Mouse (Mus musculus) layer of hippocampus, adult 11-12 months (tissue): ENCODE results near the gene Mindy4.

Experiments used
- DNase-seq: peaks from one replicate; pipeline ENCODE4 v3.0.0; 2022; ENCODE audit warnings: low spot score

Gene Mindy4

DNA sequence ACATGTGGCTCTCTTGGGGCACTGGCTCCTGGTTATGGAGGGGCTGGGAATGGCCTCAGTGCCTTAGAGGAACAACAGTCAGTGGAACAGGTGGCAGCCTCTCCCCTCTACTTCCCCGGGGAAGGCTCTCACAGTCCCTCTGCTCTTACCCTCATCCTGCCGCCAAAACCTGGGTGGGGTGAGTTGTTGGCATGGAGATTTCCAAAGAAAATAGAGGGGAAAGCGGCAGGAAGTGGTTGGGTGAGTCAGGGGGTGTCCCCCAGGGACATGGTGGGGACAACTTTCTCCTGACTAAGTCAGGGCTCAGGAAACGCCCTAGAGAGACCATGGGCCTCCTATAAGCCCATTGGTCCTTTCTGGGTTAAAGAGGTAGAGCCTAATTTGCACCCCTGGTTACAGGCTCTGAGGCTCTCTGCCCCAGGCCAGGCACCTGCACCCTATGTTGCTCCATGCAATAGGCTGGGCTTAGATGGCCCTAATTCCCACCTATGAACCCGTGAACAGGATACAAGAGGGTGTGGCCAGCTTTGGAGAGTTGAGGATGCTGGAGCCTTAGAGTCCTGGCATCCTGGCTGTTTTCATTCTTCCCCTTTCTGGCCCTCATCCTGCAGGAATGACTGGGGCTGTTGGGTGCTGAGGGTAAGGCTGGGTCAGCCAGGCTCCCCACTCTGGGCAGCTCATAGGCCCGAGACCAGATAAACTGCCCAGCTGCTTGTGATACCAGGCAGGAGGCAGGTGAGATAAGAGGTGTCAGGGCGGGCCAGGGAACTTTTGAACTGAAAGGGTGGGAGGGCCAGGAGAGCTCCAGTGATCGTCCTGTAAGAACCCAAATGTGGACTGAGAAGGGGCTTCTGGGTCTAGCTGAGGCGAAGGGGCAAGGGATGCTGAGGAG, 136.0 kb downstream of the Mindy4 start:
- DNase-seq, result no peak

DNA sequence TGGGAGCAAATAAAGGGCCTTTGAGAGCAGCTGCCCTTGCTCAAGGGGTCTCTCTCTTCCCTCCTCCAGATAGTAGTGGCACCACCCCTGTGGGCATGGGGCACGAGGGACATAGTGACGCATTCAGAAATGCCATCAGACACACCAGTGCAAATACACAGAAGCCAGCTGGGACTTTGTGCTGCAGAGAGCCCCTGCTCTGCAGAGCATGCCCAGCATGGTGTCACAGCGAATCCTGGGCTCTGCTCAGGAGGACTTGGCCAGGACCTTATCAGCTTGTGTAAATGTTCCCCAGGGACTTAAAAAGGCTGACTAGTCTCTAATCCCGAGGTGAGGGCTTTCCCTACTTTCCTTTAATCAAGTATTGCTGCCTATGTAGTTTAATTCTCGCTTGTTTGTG, 138.5 kb downstream of the Mindy4 start:
- no peak for DNase-seq

DNA sequence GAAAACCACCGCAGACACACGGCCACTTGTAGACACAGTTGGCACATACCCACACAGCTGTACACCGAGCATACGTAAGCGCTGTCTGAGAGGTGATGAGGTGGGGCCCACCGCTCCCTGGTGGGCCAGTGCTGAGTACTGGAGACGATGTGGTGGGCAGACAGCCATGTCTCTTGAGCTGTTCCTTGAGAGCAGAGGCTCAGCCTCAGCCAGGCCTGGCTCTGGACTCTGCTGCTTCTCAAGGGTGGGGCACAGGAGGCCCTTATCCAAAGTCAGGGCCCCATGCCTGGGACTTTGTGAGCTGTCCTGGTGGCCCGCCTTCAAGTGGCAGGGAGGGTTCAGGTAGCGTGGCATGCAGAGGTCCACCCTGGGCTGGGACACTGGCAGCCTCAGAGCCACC, 139.1 kb downstream of the Mindy4 start:
- no peak for DNase-seq

DNA sequence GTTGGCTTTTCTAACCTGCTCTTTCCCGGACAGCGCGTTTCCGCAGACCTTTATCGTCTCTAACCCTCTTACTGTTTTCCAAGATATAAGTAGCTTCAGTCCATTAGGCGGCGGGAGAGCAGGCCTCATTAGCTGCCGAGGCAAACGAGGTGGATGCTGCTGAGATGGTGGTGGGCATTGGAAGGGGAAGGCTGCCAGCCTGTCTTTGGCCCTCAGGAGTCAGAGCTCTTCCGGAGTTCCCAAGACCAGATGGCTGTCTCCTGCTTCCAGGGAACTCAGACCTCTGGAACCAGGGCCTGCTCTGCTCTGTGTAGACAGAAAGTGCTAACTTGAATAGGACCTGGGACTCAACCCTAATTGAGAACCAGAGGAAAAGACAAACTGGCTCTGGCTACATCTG, 140.3 kb downstream of the Mindy4 start:
- DNase-seq, result no peak

DNA sequence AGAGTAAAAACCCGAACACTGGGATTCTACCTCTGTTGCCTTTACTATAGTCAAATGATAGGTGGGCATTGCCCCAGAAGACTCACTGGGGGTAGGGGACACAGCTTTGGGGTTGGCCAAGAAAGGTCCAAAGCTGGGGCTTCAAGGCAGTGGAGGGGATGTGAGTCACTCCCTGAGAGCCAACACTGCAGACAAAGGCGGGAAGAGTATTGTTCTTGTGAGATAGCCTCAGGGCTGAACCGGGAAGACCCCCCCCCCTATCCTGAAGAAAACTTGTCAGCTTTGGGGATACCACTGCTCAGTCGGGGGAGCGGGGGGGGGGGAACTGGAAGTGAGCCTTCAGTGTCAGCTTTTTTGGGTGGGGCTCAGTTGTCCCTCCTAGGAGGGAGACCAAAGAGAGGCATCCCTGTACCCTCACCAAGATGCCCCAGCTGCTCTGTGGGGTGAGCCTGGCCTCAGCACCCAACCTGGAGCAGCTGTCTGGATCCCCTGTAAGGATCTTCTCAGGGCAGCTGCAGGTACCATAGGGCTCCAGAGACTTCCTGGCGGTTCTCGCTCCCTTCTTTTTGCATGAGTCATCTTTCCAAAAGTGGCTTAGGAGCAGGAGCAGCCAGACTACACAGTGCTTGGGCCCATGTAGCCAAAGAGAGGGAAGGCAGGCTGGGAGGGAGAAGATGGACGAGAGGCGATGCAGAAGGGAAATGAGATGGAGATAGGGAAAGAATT, 141.3 kb downstream of the Mindy4 start:
- no peak for DNase-seq

DNA sequence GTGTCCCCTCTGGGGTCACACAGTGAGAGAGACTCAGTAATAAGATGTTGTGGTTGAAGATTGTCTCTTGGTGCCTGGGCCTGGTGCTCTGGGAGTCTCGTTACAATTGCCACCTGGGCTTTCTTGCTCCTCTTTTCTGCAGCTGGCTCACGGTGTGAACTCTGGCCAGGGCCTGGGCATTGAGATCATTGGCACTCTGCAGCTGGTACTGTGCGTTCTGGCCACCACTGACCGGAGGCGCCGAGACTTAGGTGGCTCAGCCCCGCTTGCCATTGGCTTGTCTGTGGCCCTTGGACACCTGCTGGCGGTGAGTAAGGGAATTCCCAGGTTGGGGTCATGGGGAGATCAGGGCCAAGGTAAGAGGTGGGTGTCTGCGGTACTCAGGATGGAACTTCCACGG, 142.1 kb downstream of the Mindy4 start:
- DNase-seq, result no peak

DNA sequence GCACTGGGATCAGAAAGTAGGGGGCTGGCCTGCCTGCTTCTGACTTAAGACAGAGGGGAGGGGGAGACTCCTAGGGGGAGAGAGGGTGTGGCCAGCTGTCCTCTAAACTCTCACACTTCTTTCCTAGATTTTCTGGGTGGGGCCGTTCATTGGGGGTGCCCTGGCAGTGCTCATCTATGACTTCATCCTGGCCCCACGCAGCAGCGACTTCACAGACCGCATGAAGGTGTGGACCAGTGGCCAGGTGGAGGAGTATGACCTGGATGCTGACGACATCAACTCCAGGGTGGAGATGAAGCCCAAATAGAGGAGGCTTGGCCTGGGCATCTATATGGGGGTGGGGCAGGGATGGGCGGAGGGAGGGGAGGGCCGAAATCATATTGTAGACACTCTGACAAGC, 143.3 kb downstream of the Mindy4 start:
- no peak for DNase-seq

DNA sequence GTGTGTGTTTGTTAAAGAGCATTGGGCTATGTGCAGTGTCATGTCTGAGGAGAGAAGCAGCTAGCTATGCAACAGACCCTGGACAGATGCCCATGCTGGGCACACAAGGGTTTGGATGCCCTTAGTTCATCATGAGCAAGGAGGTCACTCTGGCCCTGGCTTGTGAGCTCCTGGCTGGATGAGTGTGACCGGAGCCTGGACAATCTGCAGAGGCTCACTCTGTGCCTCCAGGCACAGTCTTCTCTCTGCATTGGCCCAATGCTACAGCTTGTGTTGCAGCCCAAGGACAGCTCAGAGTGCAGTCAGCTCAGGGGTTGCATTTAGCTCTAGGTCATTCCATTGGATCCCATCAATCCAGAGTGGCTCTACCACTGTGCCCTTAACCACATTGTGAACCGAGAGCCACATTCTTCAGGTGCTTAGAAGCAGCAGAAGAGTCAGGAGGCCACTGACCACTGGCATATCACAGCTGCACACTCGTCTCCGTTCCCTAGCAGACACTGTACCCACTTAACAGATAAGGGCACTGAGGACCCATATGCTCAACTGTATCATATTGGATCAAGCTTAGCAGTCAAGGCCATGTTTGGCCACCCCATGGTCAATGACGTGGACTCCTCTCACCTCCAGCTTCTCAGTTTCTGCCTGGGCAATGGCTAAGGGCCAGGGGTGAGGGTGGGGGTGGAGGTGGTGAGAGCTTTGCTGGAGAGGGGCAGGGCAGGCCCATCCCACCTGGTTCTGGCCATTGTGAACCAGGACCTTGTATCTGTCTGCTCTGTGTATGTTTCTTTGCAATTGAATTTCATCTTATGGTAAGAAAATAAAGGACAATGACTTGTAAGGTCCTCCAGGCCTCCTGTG, 144.8 kb downstream of the Mindy4 start:
- no peak for DNase-seq

DNA sequence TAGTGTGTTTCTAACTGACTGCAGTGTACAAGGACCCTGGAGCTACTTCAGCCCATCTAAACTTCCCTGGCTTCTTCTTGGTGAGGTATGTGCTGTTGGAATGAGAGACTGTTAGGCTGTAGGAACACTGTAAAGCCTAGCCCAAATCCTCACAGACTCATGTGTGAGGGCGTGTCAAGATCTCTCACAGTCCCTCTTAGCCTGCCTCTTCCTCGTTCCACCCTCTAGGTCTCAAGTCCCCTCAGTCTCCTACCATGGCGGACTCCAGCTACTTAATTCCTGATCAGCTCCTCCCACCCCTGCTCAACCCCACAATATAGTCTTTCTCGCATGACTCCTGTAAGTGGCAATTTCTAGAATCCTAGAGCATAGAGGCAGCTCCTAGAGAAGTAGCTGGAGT, 146.0 kb downstream of the Mindy4 start:
- no peak for DNase-seq

DNA sequence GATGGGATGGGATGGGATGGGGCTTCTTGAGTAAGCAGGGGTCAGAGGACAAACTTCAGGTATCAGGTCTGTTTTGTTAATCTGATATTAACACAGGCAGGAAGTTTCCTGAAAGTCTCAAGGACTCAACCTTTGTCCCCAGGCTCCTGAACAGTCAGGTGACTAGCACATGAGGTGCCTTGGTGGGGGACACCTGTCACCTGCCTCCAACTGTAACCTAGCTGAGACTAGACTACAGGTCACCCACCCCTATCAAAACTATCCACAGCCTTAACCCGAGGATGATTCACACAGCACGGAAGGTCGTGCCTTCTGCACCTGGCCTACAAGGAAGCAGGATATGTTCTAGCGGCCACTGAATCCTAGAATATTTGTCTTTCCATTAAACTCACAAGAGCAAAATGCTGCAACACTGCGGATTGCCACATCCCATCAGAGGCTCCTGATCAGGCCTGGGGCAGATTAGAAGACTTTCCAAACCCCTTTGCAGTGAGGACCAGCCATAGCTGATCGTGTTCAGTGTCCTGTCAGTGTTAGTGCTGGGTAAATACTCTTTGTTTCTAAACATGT, 147.3 kb downstream of the Mindy4 start:
- DNase-seq, result no peak

DNA sequence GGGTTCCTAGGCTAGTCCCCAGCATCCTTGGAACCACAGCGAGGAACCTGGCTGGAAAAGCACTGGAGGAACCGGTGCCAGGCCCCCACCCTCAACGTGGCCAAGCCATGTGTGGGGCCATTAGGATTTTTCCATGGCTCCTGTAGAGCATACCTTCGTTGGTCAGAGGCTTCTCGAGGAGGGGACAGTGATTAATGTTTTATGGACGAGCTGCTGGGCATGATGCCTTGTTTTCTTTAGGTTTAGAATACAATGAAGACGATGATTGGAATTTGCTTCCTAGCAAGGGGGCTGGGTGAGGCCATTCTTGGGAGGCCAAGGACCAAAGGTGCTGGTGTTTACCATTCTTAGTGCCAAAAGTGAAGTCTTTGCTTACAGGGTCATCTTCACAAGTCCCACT, 148.5 kb downstream of the Mindy4 start:
- DNase-seq, result no peak

DNA sequence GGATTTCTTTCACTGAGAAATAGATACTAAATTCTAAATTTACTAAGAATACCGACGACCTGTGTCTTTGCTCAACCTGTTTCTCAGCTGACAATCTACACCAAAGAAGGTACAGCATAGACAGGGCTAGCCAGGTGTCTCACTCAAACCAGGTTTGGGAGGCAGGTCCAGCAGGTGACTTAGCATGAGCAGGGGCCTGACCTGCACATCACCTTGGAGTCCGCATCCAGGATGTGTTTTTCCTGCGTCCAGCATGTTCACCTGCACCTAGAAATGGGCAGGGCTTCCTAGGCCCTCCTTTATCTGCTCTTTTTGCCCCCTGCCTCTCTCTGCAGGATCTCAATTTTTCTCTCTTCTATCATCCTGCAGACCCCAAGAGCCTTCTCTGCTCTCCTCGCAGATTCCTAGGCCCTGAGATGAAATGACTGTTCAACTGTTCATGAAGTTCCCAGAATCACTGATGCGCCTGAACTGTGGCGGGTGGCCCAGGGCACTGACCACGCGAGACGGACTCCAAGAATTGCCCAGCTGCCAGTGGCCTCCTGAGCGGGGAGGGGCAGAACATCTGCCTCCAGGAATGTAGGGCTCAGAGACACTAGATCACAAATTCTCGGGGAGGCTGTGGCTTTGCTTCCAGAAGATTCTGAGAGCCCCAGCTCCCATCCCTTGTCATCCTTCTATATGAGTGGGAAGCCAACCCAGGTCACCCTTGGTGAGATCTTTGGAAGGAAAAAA, 150.7 kb downstream of the Mindy4 start:
- no peak for DNase-seq

DNA sequence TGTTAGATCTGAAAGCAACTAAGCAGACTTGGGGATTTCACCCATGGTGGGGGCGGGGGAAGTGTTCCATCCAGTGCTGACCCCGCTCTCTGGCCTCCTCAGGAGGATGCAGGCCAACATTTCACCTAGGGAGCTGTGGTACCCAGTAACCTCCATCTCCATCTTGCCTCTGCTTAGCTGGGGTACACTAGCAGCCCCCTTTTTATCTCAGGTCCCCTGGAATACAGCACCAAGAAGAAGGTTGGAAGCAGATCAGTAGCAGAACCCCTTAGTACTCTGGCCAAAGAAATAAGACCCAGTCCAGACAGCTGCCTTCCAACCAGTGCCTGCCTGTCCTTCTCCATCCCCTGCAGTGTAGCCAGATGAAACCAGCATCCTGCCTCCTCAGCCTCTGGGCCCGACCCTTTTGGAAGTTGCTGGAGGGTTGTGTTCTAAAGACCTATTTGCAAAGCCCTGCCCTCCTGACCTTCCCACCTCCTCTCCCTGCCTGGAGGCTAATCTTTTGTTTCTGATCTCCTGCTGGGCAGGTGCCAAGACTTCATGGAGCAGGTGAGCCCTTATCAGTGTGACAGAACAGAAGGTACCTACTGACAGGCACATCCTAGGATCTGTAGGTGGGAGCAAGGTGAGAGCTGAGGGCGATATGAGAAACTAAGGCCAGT, 151.4 kb downstream of the Mindy4 start:
- DNase-seq, result no peak

DNA sequence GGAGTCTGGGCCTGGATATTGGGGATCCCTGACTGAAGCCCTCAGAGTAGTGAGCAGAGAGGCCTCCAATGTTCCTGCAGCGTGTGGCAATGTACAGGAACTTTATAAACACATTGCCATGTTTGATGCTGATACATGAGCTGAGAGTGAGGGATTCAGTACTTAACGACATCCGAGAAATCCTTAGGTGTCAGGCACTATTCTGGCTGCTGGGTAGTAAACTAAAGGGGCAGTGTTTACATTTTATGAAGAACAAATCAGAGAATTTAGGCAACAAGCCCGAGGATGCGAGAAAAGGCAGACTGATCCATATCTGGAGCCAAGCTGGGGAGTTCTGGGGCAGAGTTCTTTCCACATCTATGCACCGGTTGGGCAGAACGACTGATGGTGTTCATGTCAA, 152.4 kb downstream of the Mindy4 start:
- no peak for DNase-seq

DNA sequence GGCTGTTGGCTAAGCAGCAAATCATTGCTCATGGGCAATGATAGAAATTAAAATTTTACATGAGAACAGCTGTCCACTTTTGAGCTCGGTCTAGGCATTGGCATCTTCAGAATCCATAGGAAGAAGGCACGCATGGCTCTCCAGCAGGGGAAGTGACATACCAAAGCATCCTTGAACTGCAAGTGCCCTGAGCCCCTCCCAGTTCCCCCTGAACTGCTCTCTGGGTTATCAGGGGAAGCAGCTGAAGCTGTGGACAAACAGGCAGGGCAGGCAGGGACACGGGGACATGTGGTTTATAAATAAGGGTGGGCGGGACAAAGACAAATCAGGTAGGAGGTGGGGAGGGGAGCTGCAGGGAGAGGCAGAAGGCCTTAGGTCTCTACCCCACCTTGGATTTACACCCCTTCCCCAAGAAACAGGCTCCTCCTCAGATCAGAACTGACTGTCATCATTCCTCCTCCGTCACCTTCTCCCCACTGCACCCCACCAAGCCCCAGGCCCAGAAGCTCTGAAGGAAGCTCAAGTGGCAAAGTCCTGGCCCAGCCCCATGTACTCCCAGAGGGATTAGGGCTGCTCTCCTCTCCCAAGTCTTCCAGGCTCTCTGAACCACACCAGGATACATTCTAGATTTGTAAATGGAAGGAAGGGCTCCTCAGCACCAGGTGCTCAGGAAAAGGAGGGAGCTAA, 153.0 kb downstream of the Mindy4 start:
- DNase-seq, result no peak

DNA sequence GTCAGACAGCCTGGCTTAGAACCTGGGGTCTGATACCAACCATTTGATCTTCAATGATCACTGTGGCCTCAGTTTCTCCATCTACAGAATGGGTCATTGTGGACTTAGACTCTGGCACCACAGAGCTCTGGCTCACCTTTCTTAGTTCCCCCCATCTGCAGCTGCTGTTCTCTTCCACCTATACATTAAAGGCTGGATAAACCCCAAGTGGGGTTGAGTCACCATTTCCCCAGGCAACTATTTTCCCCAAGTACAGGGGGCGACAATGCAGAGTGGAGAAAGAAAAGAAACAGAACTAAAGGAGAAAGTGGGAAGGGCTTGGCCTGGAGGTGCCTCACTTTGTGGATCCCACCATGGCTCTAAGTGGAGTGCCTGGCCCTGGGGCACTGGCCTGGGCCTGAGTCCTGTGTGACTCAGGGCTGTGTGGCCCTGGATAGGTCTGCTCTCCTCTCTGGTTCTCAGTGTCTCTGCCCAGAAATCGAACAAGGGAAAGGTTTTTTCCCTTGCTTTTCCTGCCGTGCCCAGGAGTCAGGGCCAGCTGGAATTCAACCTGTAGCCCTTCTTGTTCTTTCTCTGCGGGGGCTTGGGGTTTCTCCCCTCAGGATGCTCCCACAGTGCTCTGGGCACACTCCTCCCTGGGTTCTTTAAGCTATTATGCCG, 153.9 kb downstream of the Mindy4 start:
- no peak for DNase-seq

DNA sequence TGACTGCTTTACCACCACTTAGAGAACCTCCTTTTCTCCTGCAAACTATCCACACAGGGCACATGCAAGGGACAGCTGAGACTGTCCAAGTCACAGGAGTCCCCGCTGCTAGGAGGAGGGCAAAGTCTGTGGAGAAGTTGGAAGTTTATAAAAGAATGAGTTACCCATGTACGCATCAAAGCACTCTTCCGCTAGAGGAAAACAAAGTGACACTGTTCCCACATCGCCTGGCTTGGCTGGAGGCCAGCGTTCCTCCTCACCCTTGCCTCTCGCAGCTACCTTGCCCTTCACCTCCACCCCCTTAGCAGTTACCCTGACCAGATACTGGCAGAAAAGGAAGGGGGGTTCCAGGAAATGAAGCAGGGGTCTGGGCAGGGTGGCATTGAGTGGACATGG, 154.5 kb downstream of the Mindy4 start:
- no peak for DNase-seq

DNA sequence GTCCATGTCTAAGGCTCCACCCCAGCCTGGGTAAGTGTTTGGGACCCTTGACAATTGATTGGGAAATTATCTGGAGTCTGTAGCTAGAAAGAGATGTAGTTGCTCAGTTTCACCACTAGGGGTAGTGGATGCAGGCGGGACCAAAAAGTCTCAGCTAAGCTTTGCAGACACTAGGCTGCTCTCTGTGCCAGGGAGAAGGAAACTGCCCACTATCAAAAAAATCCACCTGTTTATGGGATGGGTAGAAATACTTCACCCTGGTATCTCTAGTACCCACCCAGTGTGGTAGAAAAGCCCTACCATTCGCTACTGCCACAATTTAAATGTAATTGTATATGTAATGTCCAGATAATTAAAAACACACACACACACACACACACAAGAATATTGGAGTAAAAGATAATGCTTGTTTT, 155.6 kb downstream of the Mindy4 start:
- DNase-seq, result no peak

DNA sequence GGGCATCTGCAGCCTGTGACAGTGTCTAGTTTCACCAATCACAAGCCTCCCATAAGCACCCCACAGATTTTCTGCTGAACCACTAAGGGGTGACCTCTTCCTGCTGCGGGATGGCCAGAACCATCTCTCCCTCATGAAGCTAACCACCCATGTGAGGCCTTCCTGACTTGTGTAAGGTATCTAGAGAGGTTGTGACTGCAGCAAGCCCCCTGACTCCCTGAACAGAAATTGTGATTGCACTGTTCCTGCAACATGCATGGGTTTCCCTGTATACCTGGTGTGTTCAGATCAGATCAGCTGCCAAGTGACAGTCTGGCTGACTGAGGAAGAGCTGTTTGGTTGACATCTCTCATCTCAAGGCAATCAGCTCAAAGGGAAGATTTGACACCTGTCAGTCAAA, 159.5 kb downstream of the Mindy4 start:
- DNase-seq, result no peak

DNA sequence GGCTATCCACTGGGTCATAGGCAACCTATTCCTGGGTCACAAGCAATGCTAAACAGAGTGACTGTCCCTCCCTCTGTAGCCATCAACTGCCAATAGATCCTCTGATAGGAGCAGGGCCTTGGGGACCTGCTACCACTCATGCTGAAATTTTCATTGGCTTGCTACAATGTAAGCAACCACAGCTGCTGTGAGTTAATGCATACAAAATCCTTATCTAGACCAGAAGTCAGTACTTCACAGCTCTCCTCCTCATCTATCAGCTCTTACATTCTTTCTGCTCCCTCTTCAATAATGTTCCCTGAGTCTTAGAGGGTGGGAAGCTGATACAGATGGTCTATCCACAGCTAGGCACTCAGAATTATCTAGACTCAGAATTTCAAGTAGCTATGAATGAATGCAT, 163.9 kb downstream of the Mindy4 start:
- no peak for DNase-seq
